Mouse (Mus musculus) heart, postnatal 0 days (tissue): ENCODE data around the gene Bbs9.

Experiments used
- CTCF ChIP-seq: IDR thresholded peaks from 2 replicates; pipeline ENCODE4 v1.5.1; 2016; ENCODE audit warnings: antibody characterized with exemption, control low read depth, low read depth
- EP300 ChIP-seq: IDR thresholded peaks from 2 replicates; pipeline ENCODE4 v1.6.1; 2016; ENCODE audit warnings: antibody characterized with exemption, low read depth

DNA sequence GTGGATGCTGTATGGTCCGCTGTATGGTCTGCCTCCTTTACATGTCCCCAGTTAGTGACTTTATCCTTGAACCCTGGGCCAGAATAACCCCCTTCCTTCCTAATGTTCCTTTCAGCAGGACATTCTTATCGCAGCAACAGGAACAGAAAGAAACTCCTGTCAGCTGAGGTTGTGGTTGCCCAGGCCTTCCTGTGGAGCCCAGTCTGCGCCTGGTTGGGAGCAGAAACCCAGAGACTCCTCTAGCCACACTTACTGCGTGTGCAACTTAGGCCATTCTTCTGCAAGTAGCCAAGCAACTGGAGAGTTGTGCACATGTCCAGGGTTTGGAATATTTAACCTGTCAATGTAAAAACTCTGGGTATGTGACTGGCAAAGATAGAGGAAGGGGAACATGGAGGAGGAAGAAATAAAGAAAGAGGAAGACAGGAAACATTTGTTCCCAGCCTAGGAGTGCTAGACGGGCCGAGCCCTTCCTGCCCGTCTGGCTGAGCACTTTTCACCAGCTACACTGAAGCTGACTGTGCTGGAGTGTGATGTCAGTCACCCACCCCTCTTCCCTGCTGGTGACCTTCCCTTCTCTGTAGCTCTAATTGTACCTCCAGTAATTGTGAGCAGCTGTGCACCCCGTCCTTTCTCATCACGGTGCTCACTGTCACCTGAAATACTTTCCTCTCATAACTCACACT lies 339.0 kb downstream of the Bbs9 start:
- TF ChIP-seq EP300 (no peak), CTCF (no peak)
